Mouse (Mus musculus): ENCODE results near the gene Scn10a.

DNA sequence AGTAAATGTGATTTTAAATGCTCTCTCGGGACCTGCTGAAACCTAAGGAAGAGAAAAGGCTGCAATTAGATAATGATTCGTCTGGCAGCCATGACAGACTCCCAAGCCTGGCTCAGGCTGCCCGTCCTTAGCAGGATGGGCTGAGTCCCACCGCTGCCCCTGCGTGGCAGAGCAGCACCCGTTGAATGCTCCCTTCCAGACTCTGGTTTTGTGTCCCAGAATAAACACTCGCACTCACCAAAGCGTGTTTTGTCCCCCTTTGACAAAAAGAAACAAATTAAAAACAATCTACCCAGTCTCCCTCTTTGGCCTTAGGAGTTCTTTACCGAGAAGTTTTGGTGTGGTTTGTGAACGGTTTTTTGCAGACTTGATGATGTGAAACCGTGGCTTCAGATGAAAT, at the start of gene Scn10a:
- TF ChIP-seq CTCF (IDR thresholded peaks at IDR 0.05; ENCODE audit: low read depth) (no peak), EP300 (IDR thresholded peaks at IDR 0.05; ENCODE audit: low read depth) (no peak)

Data from liver, embryonic 14.5 days (tissue).